Comparison of ENCODE assay signal across 7 mouse cellular contexts in genomic region chr9:108451519-108452160, GRCm38 (mm10). TPM values are rescaled to one million over a fixed set of nuclear protein-coding genes. Genes with fewer than 3 reads are reported as not detected.
DNase-seq lines count a peak whose midpoint lies in the region; ATAC-seq and TF ChIP-seq lines count a peak whose summit lies in the region.

No protein-coding gene starts in this region.

- peak overlapping the region; percentile 59 for H3K4me3 ChIP-seq in lung, postnatal 0 days (ENCODE audit: low read depth, low read length)
- H3K4me3 ChIP-seq in forebrain, embryonic 10.5 days: peak overlapping the region; percentile 70
- peak overlapping the region; percentile 61 for H3K4me3 ChIP-seq in limb, embryonic 14.5 days (replicated peaks; ENCODE audit: low read length)
- H3K4me3 ChIP-seq in stomach, embryonic 16.5 days (replicated peaks; ENCODE audit: low read length): peak overlapping the region; percentile 67

- no peak for TF ChIP-seq CTCF in lung, postnatal 0 days (IDR thresholded peaks at IDR 0.05)

- WGBS in lung, postnatal 0 days: 40% methylated on average over 6 of the region's 6 CpGs
- 45% methylated on average over 6 of the region's 6 CpGs for WGBS in forebrain, embryonic 10.5 days
- 40% methylated on average over 6 of the region's 6 CpGs for WGBS in limb, embryonic 14.5 days
- 51% methylated on average over 6 of the region's 6 CpGs for WGBS in stomach, embryonic 16.5 days

- H3K4me1 ChIP-seq in lung, postnatal 0 days (ENCODE audit: insufficient read depth, low read depth, low read length): peaks cover 19% of the 10 kb centered on the region; the same call in 1 of the 2 replicates
- peaks cover 55% of the 10 kb centered on the region for H3K4me1 ChIP-seq in forebrain, embryonic 10.5 days
- H3K4me1 ChIP-seq in limb, embryonic 14.5 days (ENCODE audit: control insufficient read depth, insufficient read depth, low read length): peaks cover 33% of the 10 kb centered on the region
- peaks cover 31% of the 10 kb centered on the region for H3K4me1 ChIP-seq in stomach, embryonic 16.5 days (ENCODE audit: control insufficient read depth, insufficient read depth, low read length)

- H3K9me3 ChIP-seq in lung, postnatal 0 days (ENCODE audit: low read length): no peaks in the 10 kb centered on the region
- H3K9me3 ChIP-seq in forebrain, embryonic 10.5 days: no peaks in the 10 kb centered on the region
- H3K9me3 ChIP-seq in limb, embryonic 14.5 days (ENCODE audit: control insufficient read depth, low read length): no peaks in the 10 kb centered on the region
- no peaks in the 10 kb centered on the region for H3K9me3 ChIP-seq in stomach, embryonic 16.5 days (replicated peaks; ENCODE audit: control insufficient read depth, low read length)

- ATAC-seq in lung, postnatal 0 days: no peak
- no peak for ATAC-seq in limb, embryonic 14.5 days (ENCODE audit: low FRiP score, low read depth)
- ATAC-seq in stomach, embryonic 16.5 days (ENCODE audit: insufficient read depth, low FRiP score): no peak

- 0 out of 2 replicates have a peak, but pooled peaks cover 3% of the 10 kb centered on the region for H3K36me3 ChIP-seq in lung, postnatal 0 days (ENCODE audit: insufficient read depth, low read length)
- H3K36me3 ChIP-seq in forebrain, embryonic 10.5 days (replicated peaks): peaks cover 18% of the 10 kb centered on the region
- peaks cover 18% of the 10 kb centered on the region for H3K36me3 ChIP-seq in limb, embryonic 14.5 days (ENCODE audit: control insufficient read depth, insufficient read depth, low read length)
- no peaks in the 10 kb centered on the region for H3K36me3 ChIP-seq in stomach, embryonic 16.5 days (ENCODE audit: control insufficient read depth, insufficient read depth, low read length)

- no peak overlapping the region for H3K27ac ChIP-seq in lung, postnatal 0 days (ENCODE audit: low read length)
- peak overlapping the region; percentile 81 for H3K27ac ChIP-seq in forebrain, embryonic 10.5 days
- H3K27ac ChIP-seq in limb, embryonic 14.5 days (replicated peaks; ENCODE audit: low read depth, low read length): peak overlapping the region; percentile 82
- peak overlapping the region; percentile 91 for H3K27ac ChIP-seq in stomach, embryonic 16.5 days (ENCODE audit: low read length)

- H3K27me3 ChIP-seq in lung, postnatal 0 days (replicated peaks; ENCODE audit: insufficient read depth, low read length): no peaks in the 10 kb centered on the region
- H3K27me3 ChIP-seq in forebrain, embryonic 10.5 days (ENCODE audit: poor library complexity, severe bottlenecking): peaks cover 11% of the 10 kb centered on the region
- H3K27me3 ChIP-seq in limb, embryonic 14.5 days (ENCODE audit: control insufficient read depth, insufficient read depth, low read length): no peaks in the 10 kb centered on the region
- H3K27me3 ChIP-seq in stomach, embryonic 16.5 days (ENCODE audit: control insufficient read depth, insufficient read depth, low read length): no peaks in the 10 kb centered on the region

- no peak for TF ChIP-seq POLR2A in limb, embryonic 14.5 days (IDR thresholded peaks at IDR 0.05; ENCODE audit: borderline replicate concordance, extremely low read depth, insufficient read depth, insufficient read length)

- DNase-seq in lung, postnatal 0 days (ENCODE audit: low spot score): no peak
- no peak for DNase-seq in lung, postnatal 14 days
- no peak for DNase-seq in forebrain, embryonic 10.5 days (ENCODE audit: extremely low spot score, low spot score)
- no peak for DNase-seq in limb, embryonic 14.5 days (ENCODE audit: low spot score)
- DNase-seq in urinary bladder, postnatal 14 days (ENCODE audit: low spot score): no peak
- DNase-seq in embryo, embryonic 9.5 days (ENCODE audit: extremely low spot score): no peak

- H3K4me2 ChIP-seq in lung, postnatal 0 days (replicated peaks; ENCODE audit: low read depth, low read length): peak overlapping the region; percentile 98
- H3K4me2 ChIP-seq in limb, embryonic 14.5 days (replicated peaks; ENCODE audit: low read depth, low read length, severe bottlenecking): peak overlapping the region; percentile 76
- H3K4me2 ChIP-seq in stomach, embryonic 16.5 days (ENCODE audit: low read depth, low read length): peak overlapping the region; percentile 91

- H3K9ac ChIP-seq in lung, postnatal 0 days (replicated peaks; ENCODE audit: low read depth): peak overlapping the region; percentile 60
- peak overlapping the region; percentile 65 for H3K9ac ChIP-seq in limb, embryonic 14.5 days (ENCODE audit: low read depth, low read length, severe bottlenecking)
- peak overlapping the region; percentile 79 for H3K9ac ChIP-seq in stomach, embryonic 16.5 days (ENCODE audit: low read length)

- TF ChIP-seq EP300 in lung, postnatal 0 days (IDR thresholded peaks at IDR 0.05): no peak

RNA-seq across cellular contexts. Expression of gene Ccdc71, which starts 8.7 kb away (rescaled TPM):
- 42.1 and 44.3 TPM in 2 replicates for polyA plus RNA-seq in lung, postnatal 0 days (2015; fragmentation: Nextera tagmentation; extraction: Ambion mirVana)
- 53.6 and 54.1 TPM in 2 replicates for polyA plus RNA-seq in forebrain, embryonic 10.5 days (2016; fragmentation: Nextera tagmentation; extraction: Ambion mirVana)
- 29.2 and 34.4 TPM in 2 replicates for polyA plus RNA-seq in limb, embryonic 14.5 days (2012; rRNA removed)
- 45.4 and 49.8 TPM in 2 replicates for polyA plus RNA-seq in limb, embryonic 14.5 days (2014; fragmentation: Nextera tagmentation; extraction: Ambion mirVana)
- polyA plus RNA-seq in stomach, embryonic 16.5 days (2015; fragmentation: Nextera tagmentation; extraction: Ambion mirVana): 51.6 and 55.7 TPM in 2 replicates

RNA-seq across cellular contexts. Expression of gene Klhdc8b, which starts 9.7 kb away (rescaled TPM):
- polyA plus RNA-seq in lung, postnatal 0 days (2015; fragmentation: Nextera tagmentation; extraction: Ambion mirVana): 60.5 and 77.6 TPM in 2 replicates
- 33.1 and 40.3 TPM in 2 replicates for polyA plus RNA-seq in forebrain, embryonic 10.5 days (2016; fragmentation: Nextera tagmentation; extraction: Ambion mirVana)
- 43.1 and 60.6 TPM in 2 replicates for polyA plus RNA-seq in limb, embryonic 14.5 days (2012; rRNA removed)
- polyA plus RNA-seq in limb, embryonic 14.5 days (2014; fragmentation: Nextera tagmentation; extraction: Ambion mirVana): 27.7 and 32.2 TPM in 2 replicates
- 63.4 and 67.5 TPM in 2 replicates for polyA plus RNA-seq in stomach, embryonic 16.5 days (2015; fragmentation: Nextera tagmentation; extraction: Ambion mirVana)

RNA-seq across cellular contexts. Expression of gene BC048562, which starts 15.4 kb away (rescaled TPM):
- not detected in 2 replicates for polyA plus RNA-seq in lung, postnatal 0 days (2015; fragmentation: Nextera tagmentation; extraction: Ambion mirVana)
- polyA plus RNA-seq in forebrain, embryonic 10.5 days (2016; fragmentation: Nextera tagmentation; extraction: Ambion mirVana): not detected in 2 replicates
- not detected in 2 replicates for polyA plus RNA-seq in limb, embryonic 14.5 days (2012; rRNA removed)
- not detected in 2 replicates for polyA plus RNA-seq in limb, embryonic 14.5 days (2014; fragmentation: Nextera tagmentation; extraction: Ambion mirVana)
- polyA plus RNA-seq in stomach, embryonic 16.5 days (2015; fragmentation: Nextera tagmentation; extraction: Ambion mirVana): not detected in 2 replicates

RNA-seq across cellular contexts. Expression of gene Ccdc36, which starts 23.4 kb away (rescaled TPM):
- 0.31 and 0.56 TPM in 2 replicates for polyA plus RNA-seq in lung, postnatal 0 days (2015; fragmentation: Nextera tagmentation; extraction: Ambion mirVana)
- polyA plus RNA-seq in forebrain, embryonic 10.5 days (2016; fragmentation: Nextera tagmentation; extraction: Ambion mirVana): 0.57 and 0.97 TPM in 2 replicates
- polyA plus RNA-seq in limb, embryonic 14.5 days (2012; rRNA removed): 1.5 and 2.2 TPM in 2 replicates
- polyA plus RNA-seq in limb, embryonic 14.5 days (2014; fragmentation: Nextera tagmentation; extraction: Ambion mirVana): 1.3 and 1.7 TPM in 2 replicates
- polyA plus RNA-seq in stomach, embryonic 16.5 days (2015; fragmentation: Nextera tagmentation; extraction: Ambion mirVana): 1.3 and 1.9 TPM in 2 replicates

RNA-seq across cellular contexts. Expression of gene Lamb2, which starts 27.9 kb away (rescaled TPM):
- 54.8 and 55.2 TPM in 2 replicates for polyA plus RNA-seq in lung, postnatal 0 days (2015; fragmentation: Nextera tagmentation; extraction: Ambion mirVana)
- polyA plus RNA-seq in forebrain, embryonic 10.5 days (2016; fragmentation: Nextera tagmentation; extraction: Ambion mirVana): 34.8 and 40.8 TPM in 2 replicates
- 214 and 236 TPM in 2 replicates for polyA plus RNA-seq in limb, embryonic 14.5 days (2012; rRNA removed)
- polyA plus RNA-seq in limb, embryonic 14.5 days (2014; fragmentation: Nextera tagmentation; extraction: Ambion mirVana): 59.0 and 69.4 TPM in 2 replicates
- 61.4 and 68.7 TPM in 2 replicates for polyA plus RNA-seq in stomach, embryonic 16.5 days (2015; fragmentation: Nextera tagmentation; extraction: Ambion mirVana)
